Mouse (Mus musculus): ENCODE results near the gene Ppl. TPM values are rescaled to one million over a fixed set of nuclear protein-coding genes. Genes with fewer than 3 reads are reported as not detected.

Gene Ppl
- polyA plus RNA-seq, 1 experiment from 2014 or later = 0.12 TPM

DNA sequence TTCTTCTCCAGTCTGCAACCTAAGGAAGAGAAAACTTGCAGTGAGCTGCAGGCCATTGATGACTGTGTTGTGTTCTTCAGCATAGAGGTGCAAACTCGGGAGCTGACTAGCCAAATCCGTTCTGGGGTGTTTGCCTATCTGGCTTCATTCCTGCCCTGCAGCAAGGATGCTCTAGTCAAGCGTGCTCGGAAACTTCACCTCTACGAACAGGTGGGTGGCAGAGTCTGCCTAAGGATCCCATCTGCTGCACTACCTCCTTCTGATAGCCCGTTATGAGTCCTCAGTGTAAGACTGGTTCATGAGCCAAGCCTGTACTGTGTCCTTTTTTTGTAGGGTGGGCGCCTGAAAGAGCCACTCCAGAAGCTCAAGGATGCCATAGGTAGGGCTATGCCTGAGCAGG lies 60.2 kb downstream of the Ppl start:
- Histone ChIP-seq H3K27me3 (no peaks in the 10 kb centered on the region), H3K4me2 (replicated peaks) (no peak overlapping the region), H3K36me3 (peaks cover 80% of the 10 kb centered on the region), H3K4me1 (replicated peaks) (no peaks in the 10 kb centered on the region), H3K9me3 (no peaks in the 10 kb centered on the region), H3K9ac (replicated peaks) (no peak overlapping the region), H3K4me3 (replicated peaks) (no peak overlapping the region), H3K27ac (no peak overlapping the region)
- ATAC-seq = no peak
- whole genome bisulfite sequencing = 94% methylated on average over 7 of the region's 7 CpGs

DNA sequence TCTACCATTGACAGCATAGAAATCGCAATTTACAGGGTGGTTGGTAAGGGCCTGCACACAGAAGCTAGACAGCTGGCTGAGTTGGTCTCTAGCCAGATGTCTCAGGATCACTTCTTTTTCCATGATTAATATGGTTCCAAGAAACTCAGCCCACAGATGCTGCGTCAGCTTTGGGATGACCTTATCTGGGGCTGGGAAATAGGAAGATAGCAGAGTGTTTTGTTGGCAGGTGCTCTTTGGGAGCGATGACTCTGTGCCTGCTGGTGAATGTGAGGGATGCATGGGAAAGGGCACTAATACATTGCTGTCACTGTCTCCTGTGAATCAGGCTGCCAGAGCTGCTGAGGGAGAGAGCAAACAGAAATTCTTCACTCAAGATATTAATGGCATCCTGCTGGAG lies 61.9 kb downstream of the Ppl start:
- H3K9me3 ChIP-seq = no peaks in the 10 kb centered on the region
- H3K9ac ChIP-seq (replicated peaks) = no peak overlapping the region
- no peaks in the 10 kb centered on the region for H3K4me1 ChIP-seq (replicated peaks)
- no peak overlapping the region for H3K27ac ChIP-seq
- ATAC-seq = no peak
- 91% methylated on average over 3 of the region's 3 CpGs for WGBS
- no peaks in the 10 kb centered on the region for H3K27me3 ChIP-seq
- H3K4me3 ChIP-seq (replicated peaks) = no peak overlapping the region
- no peak overlapping the region for H3K4me2 ChIP-seq (replicated peaks)
- peaks cover 73% of the 10 kb centered on the region for H3K36me3 ChIP-seq

DNA sequence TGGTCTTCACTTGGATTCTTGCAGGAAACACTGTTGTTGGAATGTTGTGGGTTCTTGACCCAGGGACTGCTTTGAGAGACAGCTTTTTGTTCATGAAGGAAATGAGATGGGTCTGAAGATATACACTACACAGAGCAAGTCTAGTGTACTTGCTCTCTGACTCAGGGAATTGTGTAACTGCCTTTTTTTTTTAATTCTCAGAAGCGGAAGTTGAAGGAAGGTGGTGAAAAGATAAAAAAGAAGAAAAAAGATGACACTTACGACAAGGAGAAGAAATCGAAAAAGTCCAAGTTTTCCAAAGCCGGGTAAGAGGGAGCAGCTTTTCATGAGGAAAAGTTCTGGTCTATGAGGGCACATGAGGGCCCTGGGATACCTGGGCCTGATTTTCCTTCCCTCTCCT lies 68.7 kb downstream of the Ppl start:
- H3K27ac ChIP-seq = no peak overlapping the region
- no peak overlapping the region for H3K4me2 ChIP-seq (replicated peaks)
- no peak overlapping the region for H3K4me3 ChIP-seq (replicated peaks)
- no peaks in the 10 kb centered on the region for H3K9me3 ChIP-seq
- no peaks in the 10 kb centered on the region for H3K4me1 ChIP-seq (replicated peaks)
- 98% methylated on average over 4 of the region's 4 CpGs for WGBS
- no peaks in the 10 kb centered on the region for H3K27me3 ChIP-seq
- ATAC-seq = no peak
- peaks cover 56% of the 10 kb centered on the region for H3K36me3 ChIP-seq
- no peak overlapping the region for H3K9ac ChIP-seq (replicated peaks)

- Histone ChIP-seq H3K9me3 (no peaks in the 10 kb centered on the region), H3K4me2 (replicated peaks) (no peak overlapping the region), H3K27ac (no peak overlapping the region), H3K36me3 (peaks cover 52% of the 10 kb centered on the region), H3K4me3 (replicated peaks) (no peak overlapping the region), H3K4me1 (replicated peaks) (peaks cover 4% of the 10 kb centered on the region; the same call in 1 of the 2 replicates), H3K27me3 (no peaks in the 10 kb centered on the region), H3K9ac (replicated peaks) (no peak overlapping the region)
- no peak for ATAC-seq
- 88% methylated on average over 1 of the region's 1 CpGs for WGBS
These were observed 74.1 kb downstream of the Ppl start for GRCm38 (mm10) chr16:5058114-5058513.

GRCm38 (mm10) chr16:5050251-5051110 lies 81.7 kb downstream of the Ppl start:
- Histone ChIP-seq H3K27ac (peak overlapping the region; percentile 96), H3K4me2 (replicated peaks) (peak overlapping the region; percentile 97), H3K4me1 (replicated peaks) (peaks cover 41% of the 10 kb centered on the region), H3K9me3 (no peaks in the 10 kb centered on the region), H3K27me3 (no peaks in the 10 kb centered on the region), H3K9ac (replicated peaks) (peak overlapping the region; percentile 87), H3K36me3 (peaks cover 30% of the 10 kb centered on the region), H3K4me3 (replicated peaks) (peak overlapping the region; percentile 81)
- peak; percentile 88 for ATAC-seq
- under 1% methylated on average over 78 of the region's 78 CpGs for WGBS

DNA sequence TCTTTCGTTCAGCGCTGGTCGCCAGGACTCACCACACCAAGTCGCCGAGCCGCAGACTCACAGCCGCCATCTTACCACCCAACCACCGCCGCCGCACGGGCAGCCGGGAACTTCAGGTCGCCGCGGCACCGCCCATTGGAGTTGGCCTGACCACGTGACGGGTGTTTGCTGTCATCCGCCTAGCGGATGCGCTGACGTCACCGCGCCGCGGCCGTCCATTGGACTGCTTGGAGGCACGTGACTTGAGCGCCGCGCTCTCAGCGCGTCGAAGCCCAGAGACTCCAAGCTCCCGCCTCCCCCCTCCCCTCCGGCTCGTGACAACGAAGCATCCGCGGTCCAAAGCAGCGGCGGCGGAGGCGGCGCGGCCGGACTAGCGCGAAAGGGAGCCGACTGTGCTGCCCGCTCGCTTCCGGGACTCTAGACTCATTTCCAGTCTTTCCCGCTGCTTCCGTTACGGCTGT lies 82.4 kb downstream of the Ppl start, which contains the start of the genes Glyr1 and Ubn1:
TSS of gene Glyr1 (minus strand) at position 90 of the 461 bp plus-strand sequence.
TSS of gene Ubn1 (plus strand) at position 284 of the 461 bp plus-strand sequence.
- Histone ChIP-seq H3K36me3 (peaks cover 31% of the 10 kb centered on the region), H3K9ac (replicated peaks) (peak within 1 kb of the TSS; percentile 96), H3K4me2 (replicated peaks) (peak within 1 kb of the TSS; percentile 97), H3K27ac (peak within 1 kb of the TSS; percentile 96), H3K27me3 (no peaks in the 10 kb centered on the region), H3K4me3 (replicated peaks) (peak within 1 kb of the TSS; percentile 81), H3K9me3 (no peaks in the 10 kb centered on the region), H3K4me1 (replicated peaks) (peaks cover 41% of the 10 kb centered on the region)
- ATAC-seq = peak; percentile 98
- WGBS = under 1% methylated on average over 55 of the region's 56 CpGs

DNA sequence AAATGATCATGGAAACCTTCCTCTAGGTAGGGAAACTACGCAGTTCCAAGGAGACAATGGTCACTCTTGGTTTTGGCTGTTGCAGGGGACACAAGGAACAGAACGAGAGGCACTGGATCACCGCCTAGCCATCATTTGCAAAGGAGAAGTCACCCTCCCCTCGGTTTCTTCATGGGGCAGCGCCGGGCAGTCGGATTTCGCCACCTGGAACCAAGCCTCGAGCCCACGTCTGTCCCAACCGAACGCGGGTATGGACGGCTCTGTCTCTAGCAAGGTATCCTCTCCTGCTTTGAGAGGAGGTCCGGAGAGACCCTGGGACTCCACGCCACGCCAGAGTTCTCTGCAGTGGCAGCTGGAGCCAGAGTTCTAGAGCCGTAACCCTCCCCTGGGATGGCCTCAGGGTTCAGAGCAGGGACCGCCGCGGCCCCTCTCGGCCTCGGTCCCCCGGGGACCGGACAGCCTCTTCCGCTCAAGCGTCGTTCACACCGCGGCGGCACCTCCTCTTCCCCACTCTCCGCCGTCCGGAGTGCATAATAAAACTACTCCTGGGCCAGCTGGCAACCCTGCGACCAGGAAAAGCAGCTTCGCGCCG lies 82.9 kb downstream of the Ppl start:
- peak overlapping the region; percentile 81 for H3K4me3 ChIP-seq (replicated peaks)
- no peaks in the 10 kb centered on the region for H3K9me3 ChIP-seq
- H3K27ac ChIP-seq = peak overlapping the region; percentile 91
- WGBS = under 1% methylated on average over 38 of the region's 38 CpGs
- H3K27me3 ChIP-seq = no peaks in the 10 kb centered on the region
- peak; percentile 72; the same call in 1 of the 2 replicates for ATAC-seq
- peaks cover 41% of the 10 kb centered on the region for H3K4me1 ChIP-seq (replicated peaks)
- peak overlapping the region; percentile 96 for H3K4me2 ChIP-seq (replicated peaks)
- peak overlapping the region; percentile 96 for H3K9ac ChIP-seq (replicated peaks)
- H3K36me3 ChIP-seq = peaks cover 35% of the 10 kb centered on the region

- peaks cover 19% of the 10 kb centered on the region for H3K4me1 ChIP-seq (replicated peaks)
- no peak overlapping the region for H3K4me3 ChIP-seq (replicated peaks)
- WGBS = 89% methylated on average over 3 of the region's 3 CpGs
- H3K4me2 ChIP-seq (replicated peaks) = no peak overlapping the region
- ATAC-seq = no peak
- peaks cover 69% of the 10 kb centered on the region for H3K36me3 ChIP-seq
- no peaks in the 10 kb centered on the region for H3K9me3 ChIP-seq
- H3K27me3 ChIP-seq = no peaks in the 10 kb centered on the region
- H3K9ac ChIP-seq (replicated peaks) = no peak overlapping the region
- no peak overlapping the region for H3K27ac ChIP-seq
These were observed 86.9 kb downstream of the Ppl start for GRCm38 (mm10) chr16:5045322-5045721.

- Histone ChIP-seq H3K27ac (no peak overlapping the region), H3K4me2 (replicated peaks) (no peak overlapping the region), H3K9me3 (no peaks in the 10 kb centered on the region), H3K36me3 (peaks cover 98% of the 10 kb centered on the region), H3K9ac (replicated peaks) (no peak overlapping the region), H3K4me3 (replicated peaks) (no peak overlapping the region), H3K4me1 (replicated peaks) (no peaks in the 10 kb centered on the region), H3K27me3 (no peaks in the 10 kb centered on the region)
- ATAC-seq = no peak
- 87% methylated on average over 5 of the region's 5 CpGs for WGBS
These were observed 95.5 kb downstream of the Ppl start for GRCm38 (mm10) chr16:5036649-5037234.

Other genes starting within 250 kb of the Ppl start
- gene Mgrn1, start 246.2 kb downstream of the Ppl start, polyA plus RNA-seq (2015; fragmentation: Nextera tagmentation; extraction: Ambion mirVana) = 100 and 101 TPM in 2 replicates
- 130 and 131 TPM in 2 replicates for gene Nudt16l1, start 193.7 kb downstream of the Ppl start, polyA plus RNA-seq (2015; fragmentation: Nextera tagmentation; extraction: Ambion mirVana)
- 79.1 and 85.4 TPM in 2 replicates for gene Anks3, start 168.2 kb downstream of the Ppl start, polyA plus RNA-seq (2015; fragmentation: Nextera tagmentation; extraction: Ambion mirVana)
- not detected in 2 replicates for gene Sept12, start 134.6 kb downstream of the Ppl start, polyA plus RNA-seq (2015; fragmentation: Nextera tagmentation; extraction: Ambion mirVana)
- 0.81 TPM in 1 of 2 replicates, not detected in the other for gene Smim22, start 125.1 kb downstream of the Ppl start, polyA plus RNA-seq (2015; fragmentation: Nextera tagmentation; extraction: Ambion mirVana)
- 137 and 139 TPM in 2 replicates for gene Rogdi, start 118.9 kb downstream of the Ppl start, polyA plus RNA-seq (2015; fragmentation: Nextera tagmentation; extraction: Ambion mirVana)
- 228 and 230 TPM in 2 replicates for gene Glyr1, start 82.6 kb downstream of the Ppl start, polyA plus RNA-seq (2015; fragmentation: Nextera tagmentation; extraction: Ambion mirVana)
- gene Ubn1, start 82.4 kb downstream of the Ppl start, polyA plus RNA-seq (2015; fragmentation: Nextera tagmentation; extraction: Ambion mirVana) = 17.6 and 19.6 TPM in 2 replicates
- gene Sec14l5, start 14.7 kb upstream of the Ppl start, polyA plus RNA-seq (2015; fragmentation: Nextera tagmentation; extraction: Ambion mirVana) = 0.98 and 1.1 TPM in 2 replicates
- 8.6 and 10.1 TPM in 2 replicates for gene Nagpa, start 71.6 kb upstream of the Ppl start, polyA plus RNA-seq (2015; fragmentation: Nextera tagmentation; extraction: Ambion mirVana)
- gene AU021092, start 89.9 kb upstream of the Ppl start, polyA plus RNA-seq (2015; fragmentation: Nextera tagmentation; extraction: Ambion mirVana) = 11.7 and 12.2 TPM in 2 replicates
- gene Alg1, start 101.2 kb upstream of the Ppl start, polyA plus RNA-seq (2015; fragmentation: Nextera tagmentation; extraction: Ambion mirVana) = 30.8 and 35.3 TPM in 2 replicates
- 8.1 and 8.5 TPM in 2 replicates for gene Eef2kmt, start 123.6 kb upstream of the Ppl start, polyA plus RNA-seq (2015; fragmentation: Nextera tagmentation; extraction: Ambion mirVana)

Measured in midbrain, embryonic 13.5 days (tissue).